Mouse (Mus musculus) cortical plate, adult 2 months (tissue): ENCODE data around the gene Ncoa3. TPM values are rescaled to one million over a fixed set of nuclear protein-coding genes. Genes with fewer than 3 reads are reported as not detected.

ENCODE experiments used
- H3K27ac ChIP-seq: fragments of 200-500 bp; 2 replicates; pipeline ENCODE4 v1.5.1; 2012; ENCODE audit warnings: low read length, control low read depth, inconsistent platforms; ENCODE audit not compliant: insufficient read depth
- H3K4me1 ChIP-seq: fragments of 200-500 bp; 2 replicates; pipeline ENCODE4 v1.6.1; 2011; ENCODE audit warnings: low read length; ENCODE audit not compliant: control insufficient read depth, insufficient read depth
- H3K4me3 ChIP-seq: fragments of 200-500 bp; 2 replicates; pipeline ENCODE4 v1.5.1; 2011; ENCODE audit warnings: mild to moderate bottlenecking, low read length, control low read depth; ENCODE audit not compliant: insufficient read depth
- CTCF ChIP-seq: fragments of 200-500 bp; IDR thresholded peaks from 2 replicates; pipeline ENCODE4 v1.5.1; 2011; ENCODE audit warnings: mild to moderate bottlenecking, control low read depth, low read length; ENCODE audit not compliant: insufficient read depth; ENCODE audit errors: extremely low read depth
- POLR2A ChIP-seq: fragments of 200-500 bp; IDR thresholded peaks from 2 replicates; pipeline ENCODE4 v1.6.1; 2011; ENCODE audit warnings: mild to moderate bottlenecking, low read length, control low read depth; ENCODE audit not compliant: insufficient read depth; ENCODE audit errors: extremely low read depth
- polyA plus RNA-seq: library from polyadenylated mRNA; depleted of rRNA; stranded (reverse); fragments of >200 nt; gene quantifications from 2 replicates; pipeline ENCODE4 v1.2.3, GENCODE M21; 2012

Ncoa3 gene
- polyA plus RNA-seq, 1 experiment: 32.8 TPM

GRCm38 (mm10) chr2:165956096-165956740 lies 36.2 kb upstream of the Ncoa3 start:
- TF ChIP-seq POLR2A (no peak), CTCF (no peak)
- Histone ChIP-seq H3K4me1 (no peaks in the 10 kb centered on the region), H3K4me3 (no peak overlapping the region), H3K27ac (no peak overlapping the region)

- no peak overlapping the region for H3K27ac ChIP-seq
- no peak overlapping the region for H3K4me3 ChIP-seq
- H3K4me1 ChIP-seq: no peaks in the 10 kb centered on the region
- no peak for TF ChIP-seq CTCF
- no peak for TF ChIP-seq POLR2A
Measured at GRCm38 (mm10) chr2:165957257-165957828, 35.1 kb upstream of the Ncoa3 start.

GRCm38 (mm10) chr2:165958556-165958955 lies 33.9 kb upstream of the Ncoa3 start:
- H3K4me3 ChIP-seq: no peak overlapping the region
- no peaks in the 10 kb centered on the region for H3K4me1 ChIP-seq
- TF ChIP-seq CTCF: no peak
- no peak for TF ChIP-seq POLR2A

GRCm38 (mm10) chr2:165960695-165961094 lies 31.7 kb upstream of the Ncoa3 start:
- no peaks in the 10 kb centered on the region for H3K4me1 ChIP-seq
- no peak overlapping the region for H3K27ac ChIP-seq
- no peak for TF ChIP-seq CTCF
- no peak for TF ChIP-seq POLR2A

More at GRCm38 (mm10) chr2:165958556-165958955, 33.9 kb upstream of the Ncoa3 start:
- H3K27ac ChIP-seq: no peak overlapping the region

GRCm38 (mm10) chr2:165962824-165963223 lies 29.6 kb upstream of the Ncoa3 start:
- H3K27ac ChIP-seq: no peak overlapping the region
- no peak overlapping the region for H3K4me3 ChIP-seq
- no peaks in the 10 kb centered on the region for H3K4me1 ChIP-seq
- no peak for TF ChIP-seq POLR2A
- no peak for TF ChIP-seq CTCF

More at GRCm38 (mm10) chr2:165960695-165961094, 31.7 kb upstream of the Ncoa3 start:
- no peak overlapping the region for H3K4me3 ChIP-seq

GRCm38 (mm10) chr2:165964121-165964520 lies 28.3 kb upstream of the Ncoa3 start:
- TF ChIP-seq POLR2A (no peak), CTCF (no peak)
- H3K4me3 ChIP-seq: no peak overlapping the region
- no peaks in the 10 kb centered on the region for H3K4me1 ChIP-seq
- no peak overlapping the region for H3K27ac ChIP-seq

- H3K4me3 ChIP-seq: no peak overlapping the region
- H3K4me1 ChIP-seq: no peaks in the 10 kb centered on the region
- H3K27ac ChIP-seq: no peak overlapping the region
- TF ChIP-seq CTCF (no peak), POLR2A (no peak)
Measured at GRCm38 (mm10) chr2:165967076-165967475, 25.4 kb upstream of the Ncoa3 start.

GRCm38 (mm10) chr2:165967823-165968555 lies 24.4 kb upstream of the Ncoa3 start:
- Histone ChIP-seq H3K4me3 (no peak overlapping the region), H3K27ac (no peak overlapping the region), H3K4me1 (no peaks in the 10 kb centered on the region)
- TF ChIP-seq POLR2A: no peak
- no peak for TF ChIP-seq CTCF

GRCm38 (mm10) chr2:165968876-165969275 lies 23.6 kb upstream of the Ncoa3 start:
- Histone ChIP-seq H3K27ac (no peak overlapping the region), H3K4me1 (no peaks in the 10 kb centered on the region), H3K4me3 (no peak overlapping the region)
- TF ChIP-seq CTCF (no peak), POLR2A (no peak)
